Mouse (Mus musculus) kidney, postnatal 0 days (tissue): ENCODE results near the gene Abcb1b. TPM values are rescaled to one million over a fixed set of nuclear protein-coding genes. Genes with fewer than 3 reads are reported as not detected.
A peak's percentile ranks its signal among the peaks of the same experiment; 100 is the strongest.

Experiments used
- ATAC-seq: fragments of 200-750 bp; cut with Nextera tagmentation; replicated peaks from 2 replicates; pipeline ENCODE4 v1.8.0; 2017; ENCODE audit warnings: low read depth, moderate number of reproducible peaks, moderate TSS enrichment, moderate library complexity; ENCODE audit not compliant: low FRiP score
- DNase-seq: peaks from one replicate; pipeline ENCODE4 v3.0.0-alpha.2; 2016; ENCODE audit warnings: low spot score
- H3K27ac ChIP-seq: fragments of 300-500 bp; sonication (generic); 2 replicates; pipeline ENCODE4 v1.5.1; 2014; ENCODE audit warnings: mild to moderate bottlenecking
- H3K27me3 ChIP-seq: fragments of 300-500 bp; sonication (generic); 2 replicates; pipeline ENCODE4 v1.6.1; 2014; ENCODE audit warnings: low read length, mixed read lengths; ENCODE audit not compliant: insufficient read depth
- H3K36me3 ChIP-seq: fragments of 300-500 bp; sonication (generic); 2 replicates; pipeline ENCODE4 v1.6.1; 2014; ENCODE audit warnings: low read length, mixed read lengths; ENCODE audit not compliant: insufficient read depth
- H3K4me1 ChIP-seq: fragments of 300-500 bp; sonication (generic); replicated peaks from 2 replicates; pipeline ENCODE4 v1.6.1; 2014; ENCODE audit warnings: antibody characterized with exemption, low read length, mixed read lengths; ENCODE audit not compliant: insufficient read depth
- H3K4me2 ChIP-seq: fragments of 300-500 bp; sonication (generic); 2 replicates; pipeline ENCODE4 v1.6.1; 2014; ENCODE audit warnings: mild to moderate bottlenecking, low read length, moderate library complexity, mixed read lengths
- H3K4me3 ChIP-seq: fragments of 300-500 bp; sonication (generic); replicated peaks from 2 replicates; pipeline ENCODE4 v1.5.1; 2014; ENCODE audit warnings: low read depth, low read length
- H3K9ac ChIP-seq: fragments of 300-500 bp; sonication (generic); 2 replicates; pipeline ENCODE4 v1.6.1; 2014; ENCODE audit warnings: low read depth, low read length
- H3K9me3 ChIP-seq: fragments of 300-500 bp; sonication (generic); replicated peaks from 2 replicates; pipeline ENCODE4 v1.6.1; 2016; ENCODE audit warnings: low read length, inconsistent platforms, mixed read lengths
- CTCF ChIP-seq: IDR thresholded peaks from 2 replicates; pipeline ENCODE4 v1.5.1; 2016; ENCODE audit warnings: antibody characterized with exemption, low read depth, mild to moderate bottlenecking, moderate library complexity
- WGBS: fragments of 180-500 bp; shearing (Covaris S2); extraction: QIAGEN DNeasy Blood & Tissue Kit; methylation state at CpG from one replicate; pipeline ENCODE4 v1.1.7; 2014; 5-methylcytosine and 5-hydroxymethylcytosine counted together
- polyA plus RNA-seq: library from polyadenylated mRNA; unstranded; fragments of >200 nt; fragmentation: Nextera tagmentation; extraction: Ambion mirVana; gene quantifications from 2 replicates; pipeline ENCODE4 v1.2.1, GENCODE M21; 2015

The Abcb1b gene
- polyA plus RNA-seq, 1 experiment from 2014 or later: 1.4 TPM

DNA sequence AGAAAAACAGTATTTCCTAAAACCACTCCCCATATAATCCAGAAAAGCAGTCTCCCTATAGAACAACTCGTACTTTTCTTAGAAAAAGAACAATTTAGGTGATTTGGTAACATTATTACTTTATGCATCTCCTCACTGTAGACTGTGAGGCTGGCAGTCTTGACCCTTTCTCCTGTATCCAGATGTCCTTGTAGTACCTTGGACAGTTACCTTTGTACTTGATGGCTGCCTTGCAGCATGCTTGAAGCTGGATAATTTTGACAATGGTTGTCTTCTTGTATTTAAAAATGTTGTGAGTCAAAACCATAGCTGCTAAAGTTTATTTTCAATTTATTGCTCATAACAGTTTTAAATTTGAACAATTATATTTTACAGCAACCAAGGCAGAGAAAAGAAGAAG lies 98.3 kb downstream of the Abcb1b start:
- Histone ChIP-seq H3K27me3 (no peaks in the 10 kb centered on the region), H3K9me3 (no peaks in the 10 kb centered on the region), H3K4me1 (0 out of 2 replicates have a peak, but pooled peaks cover 4% of the 10 kb centered on the region), H3K36me3 (no peaks in the 10 kb centered on the region), H3K9ac (no peak overlapping the region), H3K4me2 (no peak overlapping the region), H3K4me3 (no peak overlapping the region), H3K27ac (no peak overlapping the region)
- DNase-seq (peak; percentile 25), ATAC-seq (no peak)
- no peak for TF ChIP-seq CTCF
- WGBS: 74% methylated on average over 1 of the region's 1 CpGs

DNA sequence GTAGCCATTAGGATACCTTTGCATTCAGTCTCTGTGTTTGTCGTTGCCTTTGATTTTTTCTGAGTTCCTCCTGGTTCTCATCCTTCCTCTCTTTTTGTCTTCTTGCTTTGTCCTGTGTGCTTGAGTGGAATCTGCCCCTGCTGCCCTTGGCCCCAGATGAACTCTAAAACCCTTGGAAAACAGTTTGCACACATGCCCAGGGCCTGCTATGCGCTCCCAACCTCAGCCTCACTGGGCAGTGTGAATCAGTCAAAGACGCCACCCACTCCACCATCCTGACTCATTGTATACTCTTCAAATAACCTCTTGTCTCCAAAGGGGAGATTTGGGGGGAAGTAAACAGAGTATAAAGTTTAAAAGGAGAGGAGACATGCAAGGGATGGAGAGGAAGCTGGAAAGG lies 100.3 kb downstream of the Abcb1b start:
- H3K4me2 ChIP-seq: no peak overlapping the region
- ATAC-seq (no peak), DNase-seq (no peak)
- no peak overlapping the region for H3K4me3 ChIP-seq
- H3K27ac ChIP-seq: no peak overlapping the region
- H3K9ac ChIP-seq: no peak overlapping the region
- H3K4me1 ChIP-seq: 0 out of 2 replicates have a peak, but pooled peaks cover 2% of the 10 kb centered on the region
- H3K27me3 ChIP-seq: no peaks in the 10 kb centered on the region
- no peak for TF ChIP-seq CTCF
- WGBS: 68% methylated on average over 3 of the region's 3 CpGs
- no peaks in the 10 kb centered on the region for H3K9me3 ChIP-seq
- no peaks in the 10 kb centered on the region for H3K36me3 ChIP-seq

DNA sequence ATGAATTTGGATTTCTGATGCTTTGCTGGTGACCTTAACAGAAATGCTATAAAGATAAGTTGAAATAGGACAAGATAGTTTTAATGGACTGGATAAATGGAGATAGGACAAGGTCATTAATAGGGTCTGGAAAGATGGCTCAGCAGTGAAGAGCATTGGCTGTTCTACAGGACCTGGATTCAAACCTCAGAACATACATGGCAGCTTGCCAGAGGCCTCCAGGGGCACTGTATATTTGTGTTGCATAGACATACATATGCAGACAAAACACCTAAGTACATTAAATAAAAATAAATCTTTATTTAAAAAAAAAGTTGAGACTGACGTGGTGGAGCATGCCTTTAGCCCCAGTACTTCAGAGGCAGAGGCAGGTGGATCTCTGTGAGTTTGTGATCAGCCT lies 103.1 kb downstream of the Abcb1b start:
- H3K36me3 ChIP-seq: no peaks in the 10 kb centered on the region
- H3K27ac ChIP-seq: no peak overlapping the region
- H3K4me3 ChIP-seq: no peak overlapping the region
- H3K27me3 ChIP-seq: no peaks in the 10 kb centered on the region
- ATAC-seq (no peak), DNase-seq (no peak)
- H3K9me3 ChIP-seq: no peaks in the 10 kb centered on the region
- whole genome bisulfite sequencing: 83% methylated on average over 1 of the region's 1 CpGs
- TF ChIP-seq CTCF: no peak
- H3K4me2 ChIP-seq: no peak overlapping the region
- no peak overlapping the region for H3K9ac ChIP-seq
- no peaks in the 10 kb centered on the region for H3K4me1 ChIP-seq

DNA sequence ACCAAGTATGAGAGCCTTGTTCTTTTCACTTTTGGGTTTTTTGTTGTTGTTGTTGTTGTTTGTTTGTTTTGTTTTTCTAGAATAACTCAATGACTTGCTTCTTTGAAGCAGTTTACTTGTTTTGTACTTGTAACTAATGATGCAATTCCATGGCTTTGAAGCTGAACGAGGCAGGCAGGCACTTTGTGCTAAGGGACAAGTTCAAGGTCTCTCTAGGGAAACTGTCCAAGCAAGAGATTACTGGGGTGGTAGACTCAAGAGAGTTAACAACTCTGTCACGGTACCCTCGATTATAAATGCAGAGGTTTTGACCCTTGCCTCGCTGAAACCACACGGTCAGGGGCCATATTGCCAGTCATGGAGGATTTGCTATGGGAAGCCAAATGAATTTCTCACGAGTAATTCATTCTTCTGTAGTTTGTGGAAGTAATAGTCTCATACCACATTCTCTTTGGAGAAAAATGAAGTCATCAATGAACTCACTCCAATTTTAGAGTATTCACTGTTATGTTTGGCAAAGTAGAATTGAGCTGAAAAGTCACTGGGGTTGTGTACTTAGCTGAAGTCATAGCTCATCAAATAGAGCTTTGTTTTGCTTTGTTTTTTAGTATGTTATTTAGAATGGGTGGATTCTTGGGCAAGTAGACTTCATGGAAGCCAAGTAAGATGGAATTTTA lies 104.3 kb downstream of the Abcb1b start:
- ATAC-seq: no peak
- H3K36me3 ChIP-seq: no peaks in the 10 kb centered on the region

DNA sequence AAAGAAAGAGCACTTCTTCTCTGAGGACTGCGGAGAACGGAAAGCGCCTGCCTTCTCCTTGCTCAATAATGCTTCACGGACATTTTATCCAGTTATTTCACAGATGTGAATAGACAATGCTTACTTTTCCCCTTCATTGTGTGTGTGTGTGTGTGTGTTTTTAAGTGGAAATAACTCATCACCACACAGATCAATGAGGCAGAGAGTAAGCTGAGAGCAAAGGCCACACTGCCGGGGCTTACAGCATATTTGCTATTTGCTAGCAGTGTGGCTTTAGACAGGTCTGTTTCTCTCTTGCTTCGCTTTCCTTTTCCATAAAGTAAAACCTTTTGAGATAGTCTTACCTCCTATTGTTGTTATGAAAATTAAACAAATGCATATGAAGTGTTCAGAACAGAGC lies 106.6 kb downstream of the Abcb1b start:
- H3K9me3 ChIP-seq: no peaks in the 10 kb centered on the region
- no peak overlapping the region for H3K9ac ChIP-seq
- no peak for TF ChIP-seq CTCF

More for the DNA sequence above, 104.3 kb downstream of the Abcb1b start:
- H3K4me1 ChIP-seq: no peaks in the 10 kb centered on the region
- no peak overlapping the region for H3K4me2 ChIP-seq
- 78% methylated on average over 6 of the region's 6 CpGs for WGBS
- H3K9me3 ChIP-seq: no peaks in the 10 kb centered on the region
- no peak overlapping the region for H3K27ac ChIP-seq
- no peak for DNase-seq
- H3K27me3 ChIP-seq: no peaks in the 10 kb centered on the region
- TF ChIP-seq CTCF: no peak
- H3K9ac ChIP-seq: no peak overlapping the region
- no peak overlapping the region for H3K4me3 ChIP-seq

DNA sequence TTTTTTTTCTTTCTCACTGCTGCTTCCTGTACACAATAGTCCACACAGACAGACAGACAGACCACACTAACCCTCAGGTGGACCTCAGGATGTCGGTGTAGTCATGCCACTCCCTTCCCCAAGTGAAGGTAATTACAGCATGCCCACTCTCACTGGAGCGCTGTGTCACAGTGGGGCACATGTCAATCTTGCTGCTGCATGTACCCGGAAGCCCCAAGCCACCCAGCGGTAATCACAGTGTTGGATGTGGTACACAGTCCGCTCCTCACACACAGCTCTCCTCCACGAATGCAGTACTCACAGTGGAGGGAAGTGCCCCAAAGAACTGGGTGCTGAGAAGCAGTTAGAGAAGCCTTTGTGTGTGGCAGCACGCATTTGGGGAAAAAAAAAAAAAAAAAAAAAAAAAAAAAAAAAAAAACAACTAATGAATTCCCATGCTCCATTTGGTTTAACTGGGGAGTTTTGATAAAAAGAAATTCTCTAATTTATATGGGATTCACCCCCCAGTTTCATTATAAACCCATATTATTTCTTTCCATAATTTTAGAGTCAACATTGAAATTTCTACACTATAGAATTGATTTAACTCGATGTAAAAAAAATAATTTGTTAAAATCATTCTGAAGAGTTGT lies 113.7 kb downstream of the Abcb1b start:
- no peaks in the 10 kb centered on the region for H3K4me1 ChIP-seq
- no peak overlapping the region for H3K27ac ChIP-seq
- no peak for ATAC-seq
- H3K4me2 ChIP-seq: no peak overlapping the region
- no peak for DNase-seq
- no peak for TF ChIP-seq CTCF
- no peaks in the 10 kb centered on the region for H3K27me3 ChIP-seq
- H3K4me3 ChIP-seq: no peak overlapping the region
- H3K9ac ChIP-seq: no peak overlapping the region
- WGBS: 85% methylated on average over 8 of the region's 8 CpGs
- H3K36me3 ChIP-seq: no peaks in the 10 kb centered on the region
- no peaks in the 10 kb centered on the region for H3K9me3 ChIP-seq

More for the DNA sequence above, 106.6 kb downstream of the Abcb1b start:
- H3K36me3 ChIP-seq: no peaks in the 10 kb centered on the region
- DNase-seq (no peak), ATAC-seq (no peak)
- no peaks in the 10 kb centered on the region for H3K4me1 ChIP-seq
- 86% methylated on average over 6 of the region's 6 CpGs for WGBS
- H3K27ac ChIP-seq: no peak overlapping the region
- no peaks in the 10 kb centered on the region for H3K27me3 ChIP-seq
- H3K4me3 ChIP-seq: no peak overlapping the region
- H3K4me2 ChIP-seq: no peak overlapping the region

Other genes with a start within 250 kb of the Abcb1b start
- 1.1 TPM in 2 replicates for gene Rundc3b, start 175.2 kb upstream of the Abcb1b start, polyA plus RNA-seq
- 0.20 and 0.43 TPM in 2 replicates for gene Abcb1a, start 138.1 kb upstream of the Abcb1b start, polyA plus RNA-seq
- 0.11 and 0.16 TPM in 2 replicates for gene Abcb4, start 95.6 kb downstream of the Abcb1b start, polyA plus RNA-seq
- gene Crot, start 199.2 kb downstream of the Abcb1b start, polyA plus RNA-seq: 70.0 and 72.9 TPM in 2 replicates